Mouse (Mus musculus): ENCODE data around the gene Slc6a6.

GRCm38 (mm10) chr6:91746776-91747175 is 62.9 kb downstream of the Slc6a6 start:
- no peak for TF ChIP-seq CTCF (IDR thresholded peaks at IDR 0.05; ENCODE audit: low read depth)
- TF ChIP-seq EP300 (IDR thresholded peaks at IDR 0.05; ENCODE audit: low read depth) = no peak

Measured in heart, postnatal 0 days (tissue).